Mouse (Mus musculus): ENCODE measurements around the gene Eef1a1.
"Not testable (repeated sequence)": the region's sequence is repeated elsewhere in the genome, so short reads cannot be mapped to it uniquely, and the experiment has no call there.

Eef1a1 gene

DNA sequence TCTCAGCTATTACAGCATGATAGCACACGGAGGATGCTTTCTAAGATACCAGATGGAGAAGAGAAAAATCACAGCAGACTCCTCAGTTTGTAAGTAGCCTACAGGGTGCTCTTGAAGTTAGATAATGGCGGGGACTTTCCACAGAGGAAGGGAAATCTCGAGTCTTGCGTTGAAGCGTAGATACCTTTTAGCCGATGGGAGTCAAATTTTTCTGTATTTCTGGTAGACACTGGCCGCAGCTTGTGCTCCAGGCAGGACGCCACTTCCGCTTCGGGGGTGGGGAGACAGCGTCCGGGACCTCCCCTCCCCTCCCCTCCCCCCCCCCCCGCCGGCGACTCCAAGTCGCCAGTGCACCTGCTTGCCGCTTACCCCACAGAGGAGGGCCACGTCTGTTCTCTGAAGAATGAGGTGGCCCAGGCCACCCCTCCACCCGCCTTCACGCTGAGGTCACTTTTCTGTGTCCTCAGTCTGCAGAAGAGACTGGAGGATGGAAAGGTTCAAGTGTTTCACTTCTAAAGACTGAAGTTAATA is at the start of gene Eef1a1:
TSS of gene Eef1a1 (minus strand) at position 262 of the 531 bp plus-strand sequence.
- DNase-seq: peak; percentile 78 to 86

DNA sequence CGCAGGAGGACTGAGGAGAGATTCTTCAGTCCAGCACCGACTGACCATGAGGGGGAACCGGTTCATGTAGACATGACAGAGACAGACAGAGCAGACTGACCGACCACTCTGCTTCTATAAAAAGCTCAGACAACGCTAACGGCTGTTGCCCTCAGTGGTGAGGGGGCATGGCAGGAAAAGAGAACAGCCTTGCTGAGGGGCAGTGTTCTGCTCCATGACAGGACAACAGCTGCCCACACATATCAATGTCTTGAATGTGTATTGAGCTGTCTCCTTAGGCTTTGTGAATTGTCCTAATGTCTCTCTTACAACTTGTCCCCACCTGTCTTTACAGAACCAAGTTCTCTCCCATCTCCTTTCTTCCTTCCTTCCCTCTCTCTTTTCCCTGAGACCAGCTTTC is 49.5 kb upstream of the Eef1a1 start:
- DNase-seq: peak in 1 of 2 experiments; percentile 26

DNA sequence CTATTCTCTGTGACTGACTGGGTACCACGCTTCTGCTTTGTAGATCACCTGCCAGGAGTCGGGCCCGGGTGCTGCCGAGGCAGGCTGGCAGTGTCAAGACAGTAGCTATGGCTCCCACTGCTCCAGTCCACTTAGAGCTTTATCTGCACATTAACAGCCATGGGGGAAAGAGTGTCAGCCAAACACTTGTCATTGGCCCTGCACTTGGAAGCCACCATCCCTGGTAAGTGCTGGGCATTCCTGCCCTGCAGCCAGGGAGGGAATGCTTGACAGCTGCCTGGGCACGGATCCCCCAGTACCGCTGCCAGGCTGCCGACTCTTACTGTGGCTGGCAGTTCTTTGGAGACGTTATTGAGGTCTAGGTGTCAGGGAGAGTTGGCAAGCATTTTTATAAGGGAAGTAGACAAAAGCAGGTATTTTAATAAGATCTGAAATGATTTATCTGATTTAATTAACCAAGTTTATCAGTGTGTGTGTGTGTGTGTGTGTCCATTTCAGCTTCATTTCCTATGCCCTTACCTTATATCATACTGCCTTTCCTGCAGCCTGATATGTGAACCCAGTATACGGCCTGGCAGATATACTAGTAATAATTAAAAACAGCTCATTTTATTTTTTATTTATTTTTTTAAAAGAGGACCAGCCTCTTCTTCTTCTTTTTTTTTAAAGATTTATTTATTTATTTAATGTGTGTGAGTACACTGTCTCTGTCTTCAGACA is 48.4 kb upstream of the Eef1a1 start:
- no peak for DNase-seq

DNA sequence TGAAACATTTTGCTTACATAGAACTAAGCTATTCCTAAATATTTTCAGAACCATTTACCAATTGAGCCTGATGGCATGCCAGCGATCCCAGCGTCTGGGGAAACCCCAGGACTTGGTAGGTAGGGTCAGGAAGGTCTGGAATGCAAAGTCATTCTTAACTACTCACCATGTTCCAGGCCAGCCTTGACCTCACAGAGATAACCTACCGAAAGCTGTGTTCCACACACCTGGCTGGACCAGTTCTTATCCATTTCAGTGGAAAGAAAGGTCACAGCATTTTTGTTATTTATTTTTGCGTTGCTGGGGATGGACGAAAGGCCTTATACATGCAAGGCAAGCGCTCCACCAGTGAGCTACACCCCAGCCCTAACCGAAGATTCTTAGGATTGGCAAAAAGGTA is 45.7 kb upstream of the Eef1a1 start:
- DNase-seq: no peak

DNA sequence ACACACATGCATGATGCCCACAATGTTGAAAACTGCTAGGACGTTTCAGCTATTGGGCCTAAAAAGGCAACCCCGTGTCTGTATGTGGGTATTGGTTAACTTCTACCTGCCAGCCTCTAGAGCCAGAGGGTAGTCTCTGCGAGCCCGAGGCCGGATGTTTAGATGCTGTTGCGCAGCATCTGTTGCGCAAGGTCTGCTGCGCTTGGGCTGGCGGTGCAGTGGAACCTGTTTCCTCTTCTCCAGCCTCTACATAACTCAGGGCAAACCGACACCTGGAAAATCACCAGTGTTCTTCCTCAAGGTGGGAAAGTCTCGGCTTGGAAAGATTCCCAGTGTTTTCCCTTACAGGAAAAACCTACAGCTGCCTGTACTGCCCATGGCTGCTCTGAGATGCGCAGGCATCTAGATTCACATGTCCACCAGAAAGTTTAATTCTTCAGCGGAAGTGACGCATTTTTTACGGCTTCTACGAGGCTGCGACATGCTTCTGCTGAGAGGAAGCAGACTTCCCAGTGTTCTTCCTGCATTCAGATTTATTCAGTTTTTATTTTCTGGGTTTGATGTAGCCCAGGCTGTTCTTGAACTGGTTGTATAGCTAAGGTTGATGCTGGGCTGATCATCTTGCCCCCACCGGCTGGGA is 44.5 kb upstream of the Eef1a1 start:
- peak; percentile 50 to 82 for DNase-seq

DNA sequence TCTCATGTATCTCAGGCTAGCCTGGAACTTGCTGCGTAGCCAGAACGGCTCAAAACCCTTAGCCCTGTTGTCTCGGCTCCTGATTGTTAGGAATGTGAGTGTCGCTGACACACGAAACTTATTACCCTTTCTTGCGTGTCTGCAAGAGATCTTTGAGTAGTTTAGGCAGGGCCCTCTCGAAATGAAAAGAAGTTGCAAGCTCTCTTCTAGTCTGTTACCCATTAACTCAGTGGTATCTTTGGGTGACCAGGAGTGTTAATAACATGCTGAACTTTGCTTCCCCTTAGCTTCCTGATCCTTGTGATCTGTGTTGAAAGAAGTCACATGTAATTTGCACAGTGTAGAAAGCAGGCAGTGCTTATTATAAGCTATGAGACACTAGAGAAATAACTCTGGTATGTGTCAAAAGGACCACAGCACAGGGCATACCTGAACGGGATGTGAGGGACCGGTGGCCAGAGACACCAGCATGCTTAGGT is 43.4 kb upstream of the Eef1a1 start:
- DNase-seq: peak in 1 of 2 experiments; percentile 34

DNA sequence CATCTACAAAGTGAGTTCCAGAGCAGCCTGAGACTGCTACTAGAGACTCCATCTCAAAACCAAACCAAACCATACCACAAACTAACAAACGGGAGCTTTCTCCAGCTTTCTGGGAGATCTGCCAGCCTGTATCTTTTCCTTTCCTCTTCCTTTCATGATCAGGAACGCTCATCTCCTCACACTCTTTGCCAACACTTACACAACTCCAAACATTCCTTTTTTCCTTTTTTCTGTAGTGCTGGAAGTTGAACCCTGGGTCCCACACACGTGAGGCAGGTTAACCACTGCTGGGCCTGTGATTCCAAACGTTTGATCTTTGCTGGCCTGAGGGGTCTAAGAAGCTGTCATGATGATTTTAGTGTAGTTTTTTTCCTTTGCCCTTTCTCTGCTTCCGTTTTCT is 42.9 kb upstream of the Eef1a1 start:
- DNase-seq: peak; percentile 34 to 68

DNA sequence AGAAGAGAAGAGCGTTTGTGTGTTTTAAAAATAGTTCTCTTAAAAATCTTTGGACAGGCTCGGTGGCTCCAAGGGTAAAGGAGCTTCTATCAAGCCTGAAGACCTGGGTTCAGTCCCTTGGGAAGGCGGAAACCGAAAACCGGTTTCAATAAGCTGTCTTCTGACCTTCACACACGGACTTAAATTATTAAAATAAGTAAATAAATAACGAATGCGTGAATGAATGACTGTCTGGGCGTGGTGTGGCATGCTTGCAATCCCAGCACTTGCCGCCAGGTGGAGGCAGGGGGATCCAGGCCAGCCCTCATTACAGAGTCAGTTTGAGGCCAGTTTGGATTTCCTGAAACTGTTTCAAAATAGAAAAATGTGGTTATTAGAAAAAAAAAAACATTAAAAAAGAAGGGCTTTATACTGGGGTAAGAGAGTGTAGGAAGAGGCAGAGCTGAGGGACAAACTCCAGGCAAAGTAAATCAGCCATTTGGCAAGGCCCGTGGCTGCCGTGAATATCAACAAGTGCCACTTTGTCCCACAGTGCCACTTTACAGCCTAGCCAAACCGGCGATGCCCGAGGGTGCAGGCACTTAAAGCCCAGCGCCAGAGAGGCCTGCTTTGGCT is 38.9 kb upstream of the Eef1a1 start:
- DNase-seq: peak; percentile 86 to 88

DNA sequence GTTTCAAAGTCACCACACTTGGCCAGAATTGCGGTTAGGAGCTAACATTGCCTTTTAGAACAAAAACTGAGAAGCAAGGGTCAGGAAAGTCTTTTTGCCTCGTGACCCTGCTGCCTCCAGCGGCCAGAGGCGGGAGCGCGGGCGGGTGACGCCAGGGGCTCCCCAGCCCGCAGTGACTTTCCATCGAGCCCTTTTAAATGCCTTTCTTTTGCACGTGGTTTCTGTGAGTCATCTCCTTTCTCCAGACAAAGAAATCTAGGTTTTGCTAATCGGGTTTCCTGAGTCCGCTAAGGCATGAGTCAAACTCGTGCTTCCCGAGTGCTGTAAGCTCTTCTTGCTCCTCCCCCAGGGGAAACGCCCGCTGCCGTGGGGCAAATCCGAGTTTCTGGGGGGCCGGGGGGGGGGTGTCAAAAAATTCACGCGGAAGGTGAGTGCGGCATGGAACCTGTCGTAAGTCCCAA is 38.4 kb upstream of the Eef1a1 start:
- DNase-seq: peak; percentile 86 to 88

DNA sequence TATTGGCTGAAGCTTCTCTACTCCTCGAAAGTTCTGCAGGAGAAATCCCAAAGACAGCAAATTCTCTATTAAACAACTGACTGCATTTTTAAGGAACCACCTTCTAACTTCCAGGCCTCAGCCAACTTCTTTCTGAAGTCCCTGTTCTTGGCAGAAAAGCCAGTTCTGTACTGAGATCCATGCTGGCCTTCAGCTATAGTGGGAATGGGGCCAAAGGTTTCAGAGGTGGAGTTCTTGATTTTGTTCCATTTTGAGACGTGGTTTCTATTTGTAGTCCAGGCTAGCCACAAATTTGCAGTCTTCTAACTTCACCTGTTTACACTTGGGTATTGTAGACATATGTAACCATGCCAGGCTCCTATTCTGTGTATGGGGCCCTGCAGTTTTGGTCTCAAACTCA is 37.3 kb upstream of the Eef1a1 start:
- DNase-seq: no peak

DNA sequence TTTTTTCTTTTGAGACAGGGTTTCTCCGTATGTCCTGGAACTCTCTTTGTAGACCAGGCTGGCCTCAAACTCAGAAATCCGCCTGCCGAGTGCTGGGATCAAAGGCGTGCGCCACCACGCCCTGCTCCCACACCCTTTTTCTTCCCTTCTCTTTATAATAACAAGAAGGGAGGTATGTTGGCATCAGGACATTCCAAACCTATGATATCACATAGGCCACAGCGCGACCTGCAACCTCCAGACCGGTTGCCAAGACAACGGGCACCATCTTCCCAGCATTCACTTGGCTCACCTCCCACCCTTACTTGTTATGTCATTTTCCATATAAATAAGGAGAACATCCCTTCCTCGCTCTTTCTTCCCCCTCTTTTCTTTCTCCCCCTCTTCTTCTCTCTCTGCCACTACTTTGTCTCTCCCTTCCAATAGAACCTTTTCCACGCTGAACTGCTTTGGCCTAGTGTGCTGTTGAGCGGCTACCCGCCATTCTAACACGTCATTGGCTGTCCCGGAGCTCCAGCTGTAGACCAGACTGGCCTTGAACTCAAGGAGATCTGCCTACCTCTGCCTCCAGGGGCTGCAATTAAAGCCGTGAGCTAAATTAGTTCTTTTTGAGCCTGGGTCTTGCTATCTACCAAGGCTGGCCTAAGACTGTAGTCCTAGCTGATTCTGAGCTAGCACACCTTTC is 36.6 kb upstream of the Eef1a1 start:
- DNase-seq: no peak

DNA sequence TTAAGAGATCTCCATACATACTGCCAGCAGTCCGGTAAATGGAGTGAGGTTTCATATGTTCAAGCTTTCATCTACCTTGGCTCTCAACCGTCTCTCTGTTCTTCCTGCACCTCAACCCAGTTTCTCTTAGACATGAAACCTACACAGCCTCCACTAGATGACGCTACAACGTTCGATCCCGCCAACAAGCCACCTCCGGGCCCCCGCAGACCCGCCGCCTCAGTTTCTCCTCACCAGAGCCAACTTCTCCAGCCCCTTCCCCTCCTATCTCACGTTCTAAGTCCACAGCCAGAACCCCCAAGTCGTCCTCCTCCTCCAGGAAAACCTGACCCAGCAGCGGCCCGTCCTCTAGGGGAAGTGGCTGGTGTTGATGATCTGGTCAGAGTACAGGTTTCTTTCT is 32.7 kb upstream of the Eef1a1 start:
- DNase-seq: peak; percentile 27 to 45

DNA sequence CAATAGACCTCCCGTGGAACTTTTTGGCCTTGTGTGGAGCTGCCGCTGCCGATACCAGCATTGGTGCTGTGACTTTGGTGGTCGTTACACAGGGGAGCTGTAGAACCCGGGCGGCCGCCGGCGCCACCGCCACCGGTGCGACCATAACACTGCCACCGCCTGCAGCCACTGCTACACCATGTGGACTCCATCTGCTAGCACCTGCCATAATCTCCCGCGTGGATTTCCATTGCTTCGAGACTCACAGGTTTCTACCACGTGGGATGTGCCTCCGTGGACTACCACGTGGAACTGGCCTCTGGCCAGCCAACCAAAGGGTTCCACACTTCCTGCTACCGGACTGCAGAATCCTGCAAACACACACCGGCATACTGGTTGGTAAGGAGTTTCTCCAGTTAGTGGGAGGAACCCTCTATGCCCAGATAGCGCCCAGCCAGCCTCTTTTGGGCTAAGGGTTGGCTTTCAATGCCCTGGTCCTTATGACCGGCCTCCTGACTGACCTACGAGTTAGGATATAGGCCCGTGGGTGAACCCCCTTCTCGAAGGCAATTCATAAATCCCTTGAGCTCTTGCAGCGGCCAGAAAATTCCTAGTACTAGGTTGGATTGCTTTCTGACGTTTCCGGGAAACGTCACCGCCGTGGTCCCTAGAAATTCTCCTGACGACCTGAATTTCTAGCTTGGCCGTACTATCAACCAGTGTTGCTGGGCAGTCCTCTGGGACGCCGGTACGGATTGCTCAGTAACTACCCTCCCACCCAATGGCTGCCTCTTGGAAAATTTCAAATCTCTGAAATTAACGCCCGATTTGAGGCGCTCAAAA is 32.0 kb upstream of the Eef1a1 start:
- peak; percentile 74 to 92 for DNase-seq

DNA sequence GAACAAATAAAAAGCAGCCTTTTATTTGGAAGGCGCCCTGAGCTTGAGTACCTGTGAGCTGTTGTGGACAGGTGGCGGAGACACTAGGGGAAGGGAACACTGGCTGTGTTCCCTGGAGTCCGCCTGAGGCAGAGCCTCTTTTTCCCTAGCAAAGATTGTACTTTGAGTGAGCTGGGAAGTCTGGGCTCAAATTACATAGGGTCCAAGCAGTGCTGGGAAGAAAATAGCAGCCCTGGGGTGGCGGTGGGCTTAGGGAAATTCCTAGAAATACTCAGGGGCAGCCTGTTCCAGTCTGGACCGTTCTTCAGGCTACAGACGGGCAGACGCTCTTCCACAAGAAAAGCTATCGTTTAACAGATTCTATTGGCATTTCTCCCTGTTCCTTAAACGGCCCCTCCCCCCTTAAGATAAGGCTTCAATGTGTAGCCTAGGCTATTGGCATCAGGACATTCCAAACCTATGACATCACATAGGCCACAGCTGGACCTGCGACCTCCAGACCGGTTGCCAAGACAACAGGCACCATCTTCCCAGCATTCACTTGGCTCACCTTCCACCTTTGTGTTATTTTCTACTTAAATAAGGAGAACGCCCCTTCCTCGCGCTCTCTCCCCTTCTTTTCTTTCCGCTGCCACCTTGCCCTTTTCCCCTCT is 31.3 kb upstream of the Eef1a1 start:
- DNase-seq: peak; percentile 54 to 74

DNA sequence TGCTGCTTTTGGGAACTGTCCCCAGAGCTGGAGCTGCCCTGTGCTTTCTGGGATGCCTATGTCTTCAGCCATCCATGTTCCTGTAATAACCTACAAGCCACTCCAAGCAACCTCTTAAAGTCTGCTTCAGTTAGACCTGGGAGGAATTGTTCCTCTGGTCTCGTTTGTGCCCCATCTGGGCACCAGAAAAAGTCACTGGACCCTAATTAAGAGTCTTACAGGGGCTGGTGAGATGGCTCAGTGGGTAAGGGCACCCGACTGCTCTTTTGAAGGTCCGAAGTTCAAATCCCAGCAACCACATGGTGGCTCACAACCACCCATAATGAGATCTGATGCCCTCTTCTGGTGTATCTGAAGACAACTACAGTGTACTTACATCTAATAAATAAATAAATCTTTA is 28.3 kb upstream of the Eef1a1 start:
- not testable (repeated sequence) for DNase-seq

DNA sequence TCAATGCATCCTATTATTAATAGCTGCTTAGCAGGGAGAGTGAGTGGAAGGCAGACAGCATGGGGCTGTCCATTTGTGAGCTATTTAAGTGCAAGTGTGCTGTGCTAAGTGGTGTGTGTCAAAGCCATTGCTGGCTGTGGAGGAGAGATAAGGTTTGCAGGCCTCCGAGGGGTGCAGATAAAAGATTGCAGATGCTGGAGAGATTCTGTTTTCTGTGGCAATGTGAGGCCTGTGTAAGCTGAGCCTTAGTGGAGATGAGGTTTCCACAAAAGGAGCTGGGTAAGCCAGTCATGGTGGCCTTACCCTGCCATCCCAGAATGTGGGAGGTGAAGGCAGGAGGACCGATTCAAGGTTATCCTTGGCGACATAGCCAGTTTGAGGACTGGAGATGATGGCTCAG is 27.2 kb upstream of the Eef1a1 start:
- no peak for DNase-seq

DNA sequence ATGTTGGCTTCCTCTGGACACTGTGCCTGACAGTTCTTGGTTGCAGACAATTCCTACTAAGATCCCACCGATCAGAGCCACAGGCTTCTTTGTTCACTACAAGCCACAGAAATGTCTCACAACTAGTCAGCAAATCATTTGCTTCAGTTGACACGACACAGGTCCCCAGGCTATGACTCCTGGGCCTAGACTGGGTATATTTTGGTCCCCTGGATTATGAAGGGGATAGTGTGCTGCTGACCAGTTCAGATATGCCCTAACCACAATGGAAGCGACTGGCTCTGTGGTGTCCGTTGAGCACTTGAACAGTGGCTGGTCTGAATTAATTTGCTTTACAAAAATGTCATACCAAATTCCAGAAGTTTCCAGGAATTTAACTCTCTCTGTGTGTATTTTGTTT is 25.7 kb upstream of the Eef1a1 start:
- DNase-seq: no peak

DNA sequence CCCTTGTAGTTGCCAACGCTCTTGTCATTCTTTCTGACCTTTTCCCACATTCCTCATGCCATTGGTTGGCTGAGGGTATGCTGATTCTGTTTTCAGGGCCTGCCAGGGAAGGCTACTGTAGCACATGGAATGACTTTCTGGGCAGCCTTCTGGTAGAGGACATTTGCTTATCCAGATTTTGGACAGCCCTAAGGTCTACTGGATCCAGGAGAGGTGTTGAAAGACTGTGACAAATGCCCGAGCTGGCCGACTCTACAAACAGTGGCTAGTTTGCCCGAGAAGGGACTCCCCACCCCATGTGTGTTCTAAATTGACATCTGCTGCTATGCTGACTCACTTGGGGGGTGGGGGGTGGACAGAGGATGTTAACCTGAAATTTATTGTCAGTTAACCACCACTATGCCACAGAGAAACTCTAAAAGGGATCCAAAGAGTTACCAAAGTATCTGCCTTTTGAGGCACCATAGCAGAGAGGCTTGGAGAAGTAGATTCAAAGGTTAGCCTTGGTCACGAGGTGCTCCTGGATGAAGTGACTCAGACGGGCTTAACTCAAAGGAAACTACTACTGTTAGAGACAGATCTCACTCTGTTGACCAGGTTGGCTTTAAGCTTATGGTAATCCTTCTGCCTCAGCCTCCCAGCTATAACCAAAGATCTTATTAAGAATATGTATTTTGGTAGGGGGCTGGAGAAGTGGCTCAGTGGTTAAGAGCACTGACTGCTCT is 25.0 kb upstream of the Eef1a1 start:
- DNase-seq: no peak

DNA sequence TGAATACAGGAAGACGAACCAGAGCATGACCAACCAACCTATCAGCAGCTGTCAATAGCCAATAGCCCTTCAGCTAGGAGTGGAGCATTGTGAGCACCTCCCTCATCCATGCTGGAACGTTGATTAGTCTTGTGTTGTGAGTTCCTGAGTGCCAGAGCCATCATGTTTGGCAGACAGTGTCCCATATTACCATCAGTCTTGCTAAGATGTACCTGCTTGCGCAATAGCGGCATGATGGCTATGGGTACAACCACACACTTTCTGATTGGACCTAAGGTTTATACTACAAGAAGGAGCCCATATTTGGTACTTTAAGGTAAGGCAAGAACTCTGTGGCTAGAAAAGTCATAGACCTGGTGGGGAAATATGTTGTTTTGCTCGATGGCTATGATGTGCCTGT is 22.8 kb upstream of the Eef1a1 start:
- DNase-seq: no peak

DNA sequence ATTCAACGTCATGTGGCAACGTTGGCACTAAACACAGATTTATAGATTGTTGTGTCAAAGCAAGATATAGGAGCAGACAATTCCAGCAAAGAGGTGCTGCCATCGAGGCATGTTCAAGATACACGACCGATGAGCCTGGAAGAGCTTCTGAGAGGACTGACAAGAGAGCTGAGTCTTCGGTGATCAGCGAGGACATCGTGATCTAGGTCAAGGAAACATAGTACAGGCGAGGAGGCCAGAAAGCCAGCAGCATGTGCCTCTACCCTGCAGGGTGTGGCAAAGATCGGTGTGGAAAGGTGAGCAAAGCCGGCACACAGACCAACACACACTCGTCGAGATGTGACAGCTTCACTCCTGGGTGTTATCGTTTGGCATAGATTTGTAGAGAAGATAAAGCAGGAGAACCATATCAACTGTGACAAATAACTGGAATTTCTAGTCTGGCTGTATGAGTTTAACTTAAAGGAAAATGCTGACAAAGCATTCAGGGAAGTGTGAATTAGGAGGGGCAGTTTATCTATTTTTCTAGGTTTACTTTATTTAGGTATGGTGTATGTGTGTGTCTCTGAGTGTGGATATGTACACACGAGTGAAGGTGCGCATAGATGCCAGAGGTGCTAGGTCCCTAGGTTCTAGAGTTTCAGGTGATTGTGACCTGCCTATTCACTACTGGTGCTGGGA is 19.3 kb upstream of the Eef1a1 start:
- no peak for DNase-seq

Data from kidney, postnatal 25 days (tissue).